Comparison of ENCODE assay signal across 12 mouse cellular contexts in the genomic region with DNA sequence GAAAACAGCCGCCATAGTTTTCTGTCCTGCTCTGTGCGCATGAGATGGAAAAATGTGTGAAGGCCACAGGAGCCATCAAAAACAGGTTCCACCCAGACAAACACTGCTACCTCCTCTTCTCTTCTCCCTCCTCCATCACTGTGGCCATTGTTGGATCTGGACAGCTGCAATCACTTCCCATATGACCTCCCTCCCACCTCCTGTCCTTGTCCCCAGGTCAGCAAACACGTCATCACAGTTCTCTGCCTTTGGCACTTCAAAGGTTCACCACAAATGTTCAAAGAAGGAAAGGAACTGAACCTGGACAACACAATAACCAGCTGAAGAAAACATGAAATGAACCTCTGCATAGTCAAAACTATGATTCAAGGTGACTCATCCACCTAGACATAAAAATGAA.
"Had no signal": no experiment of that assay in that cellular context is flagged by ENCODE, and none has a peak within 500 bp of the region (broad histone marks: within the 10 kb centered on the region; RNA-seq: fewer than 3 reads in every experiment).

No protein-coding gene starts in this region.

- DNase-seq: kidney, adult 9 months; kidney, postnatal 14 days; kidney, postnatal 4 days; liver; lung, adult 2 months; lung, postnatal 14 days; lung, postnatal 4 days; midbrain, embryonic 14.5 days; right cerebral cortex, adult 18-20 months; right cerebral cortex, postnatal 14 days; spleen, adult 18-20 months; thymus, postnatal 25 days had no signal
